Mouse (Mus musculus) gastrocnemius, adult 8-10 months (tissue): ENCODE data around the gene Asna1. TPM values are rescaled to one million over a fixed set of nuclear protein-coding genes. Genes with fewer than 3 reads are reported as not detected.

Source experiments
- DNase-seq, 2 experiments: peaks; one replicate each; pipeline ENCODE4 v3.0.0; 2022; ENCODE audit warnings: low spot score in 2 of 2
- microRNA-seq: library from miRNA; unstranded; fragments of <30 nt; microRNA quantifications from one replicate; pipeline ENCODE4 v1.2.0, GENCODE M21; 2022
- total RNA-seq, 4 experiments: library from RNA; stranded (reverse); gene quantifications; 2 replicates each; pipeline ENCODE4 v1.2.4; 2022

The Asna1 gene
- total RNA-seq, 4 experiments from 2014 or later, result 57.1 to 67.3 (median 58.8) TPM

GRCm38 (mm10) chr8:84976031-84976762, 48.9 kb downstream of the Asna1 start:
- DNase-seq, result peak; percentile 93 to 94

GRCm38 (mm10) chr8:84975434-84975833, 49.6 kb downstream of the Asna1 start:
- DNase-seq, result peak in 1 of 2 experiments; percentile 44

- no peak for DNase-seq
These were observed 50.4 kb downstream of the Asna1 start for GRCm38 (mm10) chr8:84974543-84975142.

GRCm38 (mm10) chr8:84973803-84974542, 51.1 kb downstream of the Asna1 start:
- DNase-seq, result no peak

GRCm38 (mm10) chr8:84973079-84973478, 52.0 kb downstream of the Asna1 start:
- no peak for DNase-seq

GRCm38 (mm10) chr8:84970913-84971312, 54.2 kb downstream of the Asna1 start:
- DNase-seq, result no peak

- DNase-seq, result no peak
These were observed 54.8 kb downstream of the Asna1 start for GRCm38 (mm10) chr8:84970135-84970790.

GRCm38 (mm10) chr8:84969241-84970134, 55.6 kb downstream of the Asna1 start, which contains the start of the genes Gm49661, Prdx2 and Rnaseh2a:
TSS of gene Gm49661 (minus strand) at chr8:84969433.
TSS of gene Prdx2 (plus strand) at chr8:84969587.
TSS of gene Rnaseh2a (minus strand) at chr8:84969767.
- peak in 1 of 2 experiments; percentile 53 for DNase-seq

GRCm38 (mm10) chr8:84968650-84969049, 56.4 kb downstream of the Asna1 start:
- DNase-seq, result no peak

Small RNA genes lying within 50 kb of the gene (microRNA-seq; reads per million reads assigned to microRNA genes)
- gene Mir7070, result not detected

Other genes starting within 250 kb of the Asna1 start
- 100 to 1,000 TPM; 507 to 604 (median 532) TPM for gene Nfix, start 224.9 kb downstream of the Asna1 start, total RNA-seq
- 10 to 100 TPM in 3 of 4 experiments, 1 to 10 TPM in 1; 7.8 to 12.9 (median 12.2) TPM for gene Dand5, start 202.5 kb downstream of the Asna1 start, total RNA-seq
- gene Gadd45gip1, start 193.8 kb downstream of the Asna1 start, total RNA-seq, result 10 to 100 TPM; 18.6 to 23.2 (median 20.8) TPM
- gene Rad23a, start 184.6 kb downstream of the Asna1 start, total RNA-seq, result 100 to 1,000 TPM; 168 to 185 (median 180) TPM
- gene Calr, start 178.3 kb downstream of the Asna1 start, total RNA-seq, result 100 to 1,000 TPM; 148 to 197 (median 154) TPM
- 10 to 100 TPM; 19.2 to 28.8 (median 24.5) TPM for gene Farsa, start 168.3 kb downstream of the Asna1 start, total RNA-seq
- 1 to 10 TPM in 2 of 4 experiments, under 1 TPM in 2; 0.82 to 2.5 (median 1.5) TPM for gene Syce2, start 153.2 kb downstream of the Asna1 start, total RNA-seq
- gene Gcdh, start 131.4 kb downstream of the Asna1 start, total RNA-seq, result 10 to 100 TPM; 29.4 to 43.6 (median 36.2) TPM
- not detected for gene Klf1, start 123.4 kb downstream of the Asna1 start, total RNA-seq
- 1 to 10 TPM; 3.7 to 8.0 (median 6.1) TPM for gene Dnase2a, start 116.7 kb downstream of the Asna1 start, total RNA-seq
- under 1 TPM in 1 of 4 experiments, not detected in 3; 0.07 TPM for gene Mast1, start 87.9 kb downstream of the Asna1 start, total RNA-seq
- not detected for gene Rtbdn, start 78.3 kb downstream of the Asna1 start, total RNA-seq
- 1 to 10 TPM in 1 of 4 experiments, not detected in 3; 1.1 TPM for gene Gm49661, start 55.8 kb downstream of the Asna1 start, total RNA-seq
- gene Prdx2, start 55.7 kb downstream of the Asna1 start, total RNA-seq, result 100 to 1,000 TPM; 173 to 193 (median 187) TPM
- 10 to 100 TPM; 20.4 to 26.5 (median 23.9) TPM for gene Rnaseh2a, start 55.5 kb downstream of the Asna1 start, total RNA-seq
- 1 to 10 TPM; 5.9 to 9.6 (median 7.5) TPM for gene Junb, start 46.6 kb downstream of the Asna1 start, total RNA-seq
- gene Hook2, start 34.7 kb downstream of the Asna1 start, total RNA-seq, result 1 to 10 TPM; 2.0 to 3.1 (median 2.6) TPM
- gene Best2, start 10.8 kb downstream of the Asna1 start, total RNA-seq, result not detected
- 10 to 100 TPM; 57.5 to 74.2 (median 66.1) TPM for gene Trir, start 1.5 kb upstream of the Asna1 start, total RNA-seq
- 10 to 100 TPM; 28.3 to 38.4 (median 32.6) TPM for gene Tnpo2, start 11.6 kb upstream of the Asna1 start, total RNA-seq
- 1 to 10 TPM; 1.4 to 2.5 (median 1.8) TPM for gene Fbxw9, start 34.8 kb upstream of the Asna1 start, total RNA-seq
- not detected for gene Gm5741, start 42.7 kb upstream of the Asna1 start, total RNA-seq
- 10 to 100 TPM; 34.1 to 38.9 (median 36.0) TPM for gene Dhps, start 46.5 kb upstream of the Asna1 start, total RNA-seq
- 10 to 100 TPM; 40.7 to 49.9 (median 46.3) TPM for gene Wdr83os, start 55.5 kb upstream of the Asna1 start, total RNA-seq
- gene Wdr83, start 56.0 kb upstream of the Asna1 start, total RNA-seq, result 10 to 100 TPM; 15.4 to 20.4 (median 16.0) TPM
- gene Man2b1, start 58.0 kb upstream of the Asna1 start, total RNA-seq, result 1 to 10 TPM; 6.4 to 9.8 (median 8.1) TPM
- 1 to 10 TPM in 2 of 4 experiments, under 1 TPM in 2; 0.51 to 1.4 (median 0.90) TPM for gene Zfp791, start 97.8 kb upstream of the Asna1 start, total RNA-seq
- not detected for gene Cks1brt, start 126.6 kb upstream of the Asna1 start, total RNA-seq
- gene Olfr371, start 200.7 kb upstream of the Asna1 start, total RNA-seq, result not detected